ENCODE assay signal across 8 mouse cellular contexts in the genomic region with DNA sequence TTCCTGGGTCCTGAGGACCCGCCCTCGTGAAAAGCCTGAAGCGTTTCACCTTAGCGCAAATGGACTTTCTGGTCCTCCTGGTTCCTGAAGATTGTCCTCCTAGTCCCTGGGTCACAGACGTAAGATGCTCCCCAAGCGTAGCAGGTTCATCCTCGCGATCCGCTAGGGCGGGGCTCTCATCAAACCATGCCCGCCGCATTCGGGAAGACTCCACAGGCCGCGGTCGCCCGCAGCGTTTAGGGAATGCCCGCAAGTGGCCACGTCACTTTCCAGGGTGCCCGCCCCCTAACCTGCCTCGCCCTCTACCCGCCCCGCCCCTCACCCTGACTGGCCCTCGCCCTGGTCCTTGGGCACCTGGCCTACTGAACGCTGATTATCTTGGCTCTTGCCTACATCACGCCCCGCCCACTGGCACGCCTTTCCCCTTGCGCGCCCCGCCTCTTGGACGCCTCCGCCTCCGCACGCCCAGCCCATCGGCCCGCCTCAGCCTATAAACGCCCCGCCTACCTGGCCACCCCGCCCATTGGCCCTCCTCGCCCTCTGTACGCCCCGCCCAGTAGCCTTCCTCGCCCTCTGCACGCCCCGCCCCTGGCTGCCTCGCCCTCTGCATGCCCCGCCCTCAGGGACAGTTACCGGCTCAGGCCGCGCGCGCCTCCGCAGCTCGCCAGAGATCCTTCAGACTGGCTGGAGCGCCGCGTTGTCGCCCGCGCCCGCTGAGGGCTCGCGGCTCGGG. TPM values are rescaled to one million over a fixed set of nuclear protein-coding genes. Genes with fewer than 3 reads are reported as not detected.
DNase-seq lines count a peak whose midpoint lies in the region; ATAC-seq and TF ChIP-seq lines count a peak whose summit lies in the region.

TSS of gene Larp1b (plus strand) at position 659 of the 733 bp plus-strand sequence.

- peaks cover 0 to 2% of the 10 kb centered on the region in 2 experiments; a peak in 1 of 4 replicates for H3K4me1 ChIP-seq in ES-E14 (ENCODE audit: control insufficient read depth in 2 of 2, insufficient read depth in 2 of 2, low read length in 2 of 2, poor library complexity in 1 of 2)
- peaks cover 17% of the 10 kb centered on the region for H3K4me1 ChIP-seq in forebrain, embryonic 15.5 days
- H3K4me1 ChIP-seq in lung, adult 2 months (ENCODE audit: control insufficient read depth, insufficient read depth, low read length): no peaks in the 10 kb centered on the region; the same call in 1 of the 2 replicates

- ATAC-seq in forebrain, embryonic 15.5 days (replicated peaks): peak; percentile 96
- ATAC-seq in neutrophil, adult 5-6 weeks (ENCODE audit: extremely low read depth, insufficient number of reproducible peaks, low FRiP score, poor library complexity, severe bottlenecking): peak; percentile 95

- H3K9me3 ChIP-seq in ES-E14 (ENCODE audit: control insufficient read depth, insufficient read depth, low read depth, low read length): no peaks in the 10 kb centered on the region
- no peaks in the 10 kb centered on the region for H3K9me3 ChIP-seq in forebrain, embryonic 15.5 days

- peak within 1 kb of the TSS; percentile 82 for H3K9ac ChIP-seq in ES-E14 (ENCODE audit: insufficient read depth, low read depth, low read length, poor library complexity, severe bottlenecking)
- peak within 1 kb of the TSS; percentile 51 for H3K9ac ChIP-seq in forebrain, embryonic 15.5 days (replicated peaks)

- peak; percentile 95 for DNase-seq in ES-E14 (ENCODE audit: low read depth, low spot score)
- DNase-seq in cerebellum, adult 11-12 months: peak; percentile 99
- DNase-seq in heart, postnatal 25 days (ENCODE audit: low spot score): peak; percentile 98
- DNase-seq in layer of hippocampus, adult 18-20 months (ENCODE audit: low spot score in 2 of 2): peak; percentile 98 to 99
- peak; percentile 100 for DNase-seq in lung, adult 2 months
- DNase-seq in thymus, adult 18-20 months: peak; percentile 99

- intact Hi-C loops in heart, postnatal 25 days (cut with DNase I): loop anchor here (2.0 to 5.0 kb wide), 2 partner anchors 57 to 133 kb away; partner anchors contain the start of gene Pgrmc2

- peak; percentile 75; the same call in 1 of the 2 replicates for TF ChIP-seq POLR2A in lung, adult 2 months (IDR thresholded peaks at IDR 0.05; ENCODE audit: borderline replicate concordance, extremely low read depth, low read depth, low read length)

- H3K27ac ChIP-seq in ES-E14 (ENCODE audit: insufficient read depth, low read depth, low read length, poor library complexity, severe bottlenecking): no peak within 1 kb of the TSS
- H3K27ac ChIP-seq in forebrain, embryonic 15.5 days (replicated peaks): peak within 1 kb of the TSS; percentile 58

- H3K4me2 ChIP-seq in forebrain, embryonic 15.5 days (replicated peaks): peak within 1 kb of the TSS; percentile 99

- peak within 1 kb of the TSS; percentile 66 to 97 for H3K4me3 ChIP-seq in ES-E14 (ENCODE audit: insufficient read depth in 1 of 2, low read depth in 1 of 2, low read length in 2 of 2, poor library complexity in 1 of 2, severe bottlenecking in 1 of 2)
- peak within 1 kb of the TSS; percentile 82 for H3K4me3 ChIP-seq in forebrain, embryonic 15.5 days
- peak within 1 kb of the TSS; percentile 81 for H3K4me3 ChIP-seq in lung, adult 2 months (replicated peaks; ENCODE audit: extremely low read depth, low read depth, low read length)

- no peaks in the 10 kb centered on the region for H3K36me3 ChIP-seq in ES-E14 (ENCODE audit: control insufficient read depth, insufficient read depth, low read length, poor library complexity, severe bottlenecking)
- H3K36me3 ChIP-seq in forebrain, embryonic 15.5 days: no peaks in the 10 kb centered on the region

- H3K27me3 ChIP-seq in forebrain, embryonic 15.5 days: 0 out of 2 replicates have a peak, but pooled peaks cover 3% of the 10 kb centered on the region

- no peak for TF ChIP-seq CTCF in lung, adult 2 months (IDR thresholded peaks at IDR 0.05; ENCODE audit: insufficient read depth, low read length)

- in situ Hi-C loops in ES-E14 (cut with MboI; ENCODE audit: low sequenced_read_pairs in 2 of 2, unreplicated experiment in 2 of 2): no loop called here

- under 1% methylated on average over 66 of the region's 66 CpGs for WGBS in forebrain, embryonic 15.5 days
- WGBS in lung, adult 2 months: under 1% methylated on average over 64 of the region's 66 CpGs

TF ChIP-seq in ES-E14, 5 proteins besides CTCF, POLR2A, EP300 and RAD21:
- TF ChIP-seq HCFC1 (IDR thresholded peaks at IDR 0.05; ENCODE audit: borderline replicate concordance, insufficient read depth, low read length) (no peak), ZNF384 (IDR thresholded peaks at IDR 0.05; ENCODE audit: low read depth, low read length) (no peak), MAFK (IDR thresholded peaks at IDR 0.05; ENCODE audit: insufficient read depth, low read depth, low read length) (no peak), CHD2 (IDR thresholded peaks at IDR 0.05; ENCODE audit: low read depth, low read length) (no peak), ZC3H11A (IDR thresholded peaks at IDR 0.05; ENCODE audit: borderline replicate concordance, low read depth, low read length) (no peak)

RNA-seq across cellular contexts. Expression of gene Larp1b, which starts in this region (rescaled TPM):
- total RNA-seq in ES-E14 (2012; rRNA removed): 9.4 and 9.7 TPM in 2 replicates
- 3.1 TPM in 2 replicates for polyA plus RNA-seq in forebrain, embryonic 15.5 days (2015; fragmentation: Nextera tagmentation; extraction: Ambion mirVana)
- 10 to 100 TPM; 70.7 to 75.7 TPM for total RNA-seq in heart, postnatal 25 days (2021)
- 10 to 100 TPM; 14.2 to 15.2 TPM for total RNA-seq in layer of hippocampus, adult 18-20 months (2021)
- 3.7 and 4.4 TPM in 2 replicates for polyA plus RNA-seq in lung, adult 2 months (2012; rRNA removed)
- 26.5 and 35.8 TPM in 2 replicates for total RNA-seq in neutrophil, adult 5-6 weeks (2017)
